Mouse (Mus musculus) urinary bladder, postnatal 14 days (tissue): Measurements from ENCODE around the gene Pcgf3.

ENCODE experiments used
- DNase-seq: peaks from one replicate; pipeline ENCODE4 v3.0.0; 2021; ENCODE audit warnings: low spot score

Gene Pcgf3

GRCm38 (mm10) chr5:108461082-108462065 is at the start of gene Pcgf3:
Gene Pcgf3, plus strand, starts transcription at chr5:108461232.
- peak; percentile 98 for DNase-seq

- DNase-seq = no peak
Observed at GRCm38 (mm10) chr5:108414711-108415110, 46.3 kb upstream of the Pcgf3 start.

- no peak for DNase-seq
Observed at GRCm38 (mm10) chr5:108422741-108423140, 38.3 kb upstream of the Pcgf3 start.

GRCm38 (mm10) chr5:108423427-108423826 is 37.6 kb upstream of the Pcgf3 start:
- no peak for DNase-seq

GRCm38 (mm10) chr5:108427186-108427585 is 33.8 kb upstream of the Pcgf3 start:
- peak; percentile 53 for DNase-seq

GRCm38 (mm10) chr5:108431196-108431595 is 29.8 kb upstream of the Pcgf3 start:
- no peak for DNase-seq

GRCm38 (mm10) chr5:108433804-108434587 is 27.0 kb upstream of the Pcgf3 start, which contains the start of gene Atp5k:
Gene Atp5k, minus strand, starts transcription at chr5:108434448.
- peak; percentile 95 for DNase-seq

GRCm38 (mm10) chr5:108436101-108436500 is 24.9 kb upstream of the Pcgf3 start:
- no peak for DNase-seq

GRCm38 (mm10) chr5:108446973-108447372 is 14.1 kb upstream of the Pcgf3 start:
- no peak for DNase-seq

GRCm38 (mm10) chr5:108447857-108448256 is 13.2 kb upstream of the Pcgf3 start:
- no peak for DNase-seq

- peak; percentile 82 for DNase-seq
Observed at GRCm38 (mm10) chr5:108448785-108449668, 12.0 kb upstream of the Pcgf3 start, which contains the start of gene Mfsd7a. Gene Mfsd7a, minus strand, starts transcription at chr5:108448891.

- no peak for DNase-seq
Observed at GRCm38 (mm10) chr5:108450837-108451540, 10.0 kb upstream of the Pcgf3 start.

- no peak for DNase-seq
Observed at GRCm38 (mm10) chr5:108451611-108452010, 9.4 kb upstream of the Pcgf3 start.

- no peak for DNase-seq
Observed at GRCm38 (mm10) chr5:108452422-108452821, 8.6 kb upstream of the Pcgf3 start.

GRCm38 (mm10) chr5:108454094-108454493 is 6.9 kb upstream of the Pcgf3 start:
- DNase-seq = no peak

GRCm38 (mm10) chr5:108458706-108459105 is 2.3 kb upstream of the Pcgf3 start:
- DNase-seq = no peak

- no peak for DNase-seq
Observed at GRCm38 (mm10) chr5:108460461-108460860, 571 bp upstream of the Pcgf3 start.

- DNase-seq = no peak
Observed at GRCm38 (mm10) chr5:108462446-108462845, 1.4 kb downstream of the Pcgf3 start.

- no peak for DNase-seq
Observed at GRCm38 (mm10) chr5:108465131-108465891, 4.3 kb downstream of the Pcgf3 start.

- DNase-seq = no peak
Observed at GRCm38 (mm10) chr5:108466647-108467046, 5.6 kb downstream of the Pcgf3 start.
